Mouse (Mus musculus) embryonic facial prominence, embryonic 14.5 days (tissue): ENCODE results near the gene Hist1h3d. TPM values are rescaled to one million over a fixed set of nuclear protein-coding genes. Genes with fewer than 3 reads are reported as not detected.
"Not testable (repeated sequence)": the region's sequence is repeated elsewhere in the genome, so short reads cannot be mapped to it uniquely, and the experiment has no call there.

Experiments used
- ATAC-seq: fragments of 200-750 bp; cut with Nextera tagmentation; 2 replicates; pipeline ENCODE4 v1.8.0; 2017; ENCODE audit warnings: low read depth, moderate number of reproducible peaks, moderate TSS enrichment
- DNase-seq: peaks from one replicate; pipeline ENCODE4 v3.0.0-alpha.2; 2015; ENCODE audit warnings: low spot score
- H3K27ac ChIP-seq: fragments of 300-500 bp; sonication (generic); replicated peaks from 2 replicates; pipeline ENCODE4 v1.5.1; 2014; ENCODE audit warnings: low read depth, mild to moderate bottlenecking, low read length, moderate library complexity
- H3K27me3 ChIP-seq: fragments of 300-500 bp; sonication (generic); replicated peaks from 2 replicates; pipeline ENCODE4 v1.6.1; 2014; ENCODE audit warnings: low read length; ENCODE audit not compliant: control insufficient read depth, insufficient read depth
- H3K36me3 ChIP-seq: fragments of 300-500 bp; sonication (generic); 2 replicates; pipeline ENCODE4 v1.6.1; 2014; ENCODE audit warnings: low read length, mixed read lengths; ENCODE audit not compliant: control insufficient read depth, insufficient read depth
- H3K4me1 ChIP-seq: fragments of 300-500 bp; sonication (generic); 2 replicates; pipeline ENCODE4 v1.6.1; 2014; ENCODE audit warnings: antibody characterized with exemption, low read length; ENCODE audit not compliant: control insufficient read depth, insufficient read depth
- H3K4me2 ChIP-seq: fragments of 300-500 bp; sonication (generic); 2 replicates; pipeline ENCODE4 v1.6.1; 2014; ENCODE audit warnings: low read depth, mild to moderate bottlenecking, low read length, moderate library complexity, mixed read lengths
- H3K4me3 ChIP-seq: fragments of 300-500 bp; sonication (generic); 2 replicates; pipeline ENCODE4 v1.5.1; 2014; ENCODE audit warnings: low read depth, mild to moderate bottlenecking, low read length
- H3K9ac ChIP-seq: fragments of 300-500 bp; sonication (generic); 2 replicates; pipeline ENCODE4 v1.6.1; 2014; ENCODE audit warnings: low read depth, mild to moderate bottlenecking, low read length, moderate library complexity, mixed read lengths
- H3K9me3 ChIP-seq: fragments of 300-500 bp; sonication (generic); 2 replicates; pipeline ENCODE4 v1.6.1; 2016; ENCODE audit warnings: low read length; ENCODE audit not compliant: control insufficient read depth
- WGBS: fragments of 180-500 bp; shearing (Covaris S2); extraction: QIAGEN DNeasy Blood & Tissue Kit; methylation state at CpG from one replicate; pipeline ENCODE4 v1.1.7; 2014; 5-methylcytosine and 5-hydroxymethylcytosine counted together
- microRNA-seq: library from miRNA; unstranded; fragments of <30 nt; microRNA quantifications from one replicate; pipeline ENCODE4, GENCODE M21; 2016; ENCODE audit warnings: borderline number of aligned reads
- polyA plus RNA-seq: library from polyadenylated mRNA; unstranded; fragments of >200 nt; fragmentation: Nextera tagmentation; extraction: Ambion mirVana; gene quantifications from 2 replicates; pipeline ENCODE4 v1.2.1, GENCODE M21; 2014

The Hist1h3d gene
- polyA plus RNA-seq, 1 experiment from 2014 or later = 5.2 TPM

DNA sequence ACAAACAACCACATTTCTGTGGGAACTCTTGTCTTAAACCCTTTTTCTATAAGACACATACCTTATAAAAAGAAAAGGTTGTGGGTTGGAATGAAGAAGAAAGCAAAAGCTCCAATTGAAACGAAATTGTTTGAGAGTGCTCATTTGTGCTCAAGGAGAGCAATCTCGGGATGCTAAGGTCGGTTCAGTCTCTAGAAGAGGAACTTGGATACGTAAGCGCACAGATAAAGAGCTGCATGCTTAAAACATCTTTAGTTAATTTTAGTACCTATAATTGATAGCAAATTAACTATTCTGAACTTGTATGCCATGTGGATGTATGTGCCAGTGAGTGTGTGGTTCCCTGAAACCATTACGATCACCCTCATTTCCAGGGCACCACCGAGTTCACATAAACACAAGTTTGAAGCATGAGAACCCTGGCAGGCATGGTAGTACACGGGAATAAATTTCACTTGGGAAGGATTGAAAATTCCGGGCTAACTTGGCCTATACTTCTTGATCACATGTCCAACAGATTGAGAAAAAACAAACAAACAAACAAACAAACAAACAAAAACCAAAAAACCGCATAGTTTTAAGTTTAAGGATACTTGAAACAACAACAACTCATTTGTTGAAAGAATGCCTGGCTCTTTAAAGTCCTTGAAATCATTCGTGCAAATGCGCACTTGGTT lies 44.6 kb downstream of the Hist1h3d start:
- peak overlapping the region; percentile 96 for H3K27ac ChIP-seq

DNA sequence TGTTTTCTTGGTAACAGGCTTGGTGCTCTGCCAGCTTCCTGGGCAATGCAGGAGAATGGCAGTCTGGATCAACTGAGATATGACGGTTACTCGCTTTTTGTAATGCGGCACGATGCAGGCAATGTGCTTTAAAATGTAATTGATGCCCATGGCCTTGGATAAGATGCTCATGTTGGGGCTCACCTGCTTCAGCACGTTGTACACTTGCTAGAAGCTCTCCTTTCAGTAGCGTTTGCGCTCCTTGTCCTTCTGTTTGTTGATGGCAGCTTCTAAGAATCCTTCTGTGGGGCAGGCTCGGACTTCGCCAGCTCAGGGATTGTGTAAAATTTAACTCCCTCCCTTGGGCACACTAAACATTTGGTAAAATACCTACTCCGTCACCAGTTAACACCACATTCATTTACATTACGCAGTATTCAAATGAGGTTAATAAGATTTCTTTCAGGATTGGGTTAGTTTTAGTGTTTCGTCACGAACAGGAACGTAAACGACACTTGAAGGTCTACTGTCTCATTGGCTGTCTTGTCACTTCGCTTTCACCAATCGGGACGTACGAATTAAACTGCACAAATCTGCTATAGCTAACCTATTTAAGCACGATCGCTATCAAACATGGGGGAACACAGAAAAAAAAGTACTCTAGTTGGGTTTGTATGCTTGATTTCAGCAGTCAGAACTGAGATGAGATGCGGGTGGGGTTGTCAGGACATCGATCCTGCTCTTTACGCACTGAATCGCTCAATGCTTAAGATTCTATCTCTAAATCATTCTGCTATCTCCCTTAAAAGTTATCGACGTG lies 45.4 kb downstream of the Hist1h3d start, which contains the start of gene Hist1h2be:
TSS of gene Hist1h2be (minus strand) at position 392 of the 799 bp plus-strand sequence.
- under 1% methylated on average over 27 of the region's 27 CpGs for WGBS
- H3K9ac ChIP-seq = peak within 1 kb of the TSS; percentile 92
- no peaks in the 10 kb centered on the region for H3K36me3 ChIP-seq
- H3K4me1 ChIP-seq = peaks cover 3% of the 10 kb centered on the region; the same call in 1 of the 2 replicates
- ATAC-seq (peak; percentile 85), DNase-seq (peak; percentile 99)
- H3K9me3 ChIP-seq = no peaks in the 10 kb centered on the region
- H3K4me3 ChIP-seq = peak within 1 kb of the TSS; percentile 69
- H3K4me2 ChIP-seq = peak within 1 kb of the TSS; percentile 94
- no peaks in the 10 kb centered on the region for H3K27me3 ChIP-seq
- H3K27ac ChIP-seq = peak within 1 kb of the TSS; percentile 96

More for the DNA sequence above, 44.6 kb downstream of the Hist1h3d start:
- peak overlapping the region; percentile 92 for H3K9ac ChIP-seq
- DNase-seq = no peak
- no peaks in the 10 kb centered on the region for H3K36me3 ChIP-seq
- no peaks in the 10 kb centered on the region for H3K27me3 ChIP-seq
- peaks cover 3% of the 10 kb centered on the region; the same call in 1 of the 2 replicates for H3K4me1 ChIP-seq
- H3K4me3 ChIP-seq = peak overlapping the region; percentile 69
- H3K4me2 ChIP-seq = peak overlapping the region; percentile 94
- ATAC-seq = no peak
- 47% methylated on average over 12 of the region's 12 CpGs for WGBS
- no peaks in the 10 kb centered on the region for H3K9me3 ChIP-seq

DNA sequence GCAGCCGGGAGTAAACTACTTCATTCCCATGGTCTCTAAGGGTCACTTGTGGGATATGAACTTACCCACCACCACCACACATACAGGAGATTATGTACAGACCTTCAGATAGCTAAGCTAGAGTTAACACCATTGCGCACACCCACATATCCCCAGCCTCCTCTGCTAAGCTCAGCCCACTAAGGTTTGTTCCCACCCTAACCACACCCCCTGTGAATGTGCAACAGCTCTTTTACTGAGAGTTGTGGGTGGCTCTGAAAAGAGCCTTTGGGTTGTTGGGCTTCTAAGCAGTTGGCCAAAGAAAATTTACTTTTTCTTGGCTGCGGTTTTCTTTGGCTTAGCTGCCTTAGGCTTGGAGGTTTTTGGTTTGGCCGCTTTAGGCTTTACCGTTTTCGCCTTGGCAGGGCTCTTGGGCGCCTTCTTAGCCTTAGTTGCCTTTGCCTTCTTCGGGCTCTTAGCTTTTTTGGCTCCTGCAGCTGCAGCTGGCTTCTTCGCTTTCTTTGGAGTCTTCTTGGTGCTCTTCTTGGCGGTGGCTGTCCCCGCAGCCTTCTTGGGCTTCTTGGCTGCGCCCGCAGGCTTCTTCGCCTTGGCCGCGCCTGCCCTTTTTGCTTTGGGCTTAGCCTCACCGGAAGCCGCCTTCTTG lies 46.1 kb downstream of the Hist1h3d start:
- no peaks in the 10 kb centered on the region for H3K9me3 ChIP-seq
- peak; percentile 88 for ATAC-seq
- H3K27me3 ChIP-seq = no peaks in the 10 kb centered on the region
- peak overlapping the region; percentile 69 for H3K4me3 ChIP-seq
- peak; percentile 94 for DNase-seq
- peak overlapping the region; percentile 92 for H3K9ac ChIP-seq
- peaks cover 3% of the 10 kb centered on the region; the same call in 1 of the 2 replicates for H3K4me1 ChIP-seq
- H3K4me2 ChIP-seq = peak overlapping the region; percentile 94
- peak overlapping the region; percentile 96 for H3K27ac ChIP-seq
- no peaks in the 10 kb centered on the region for H3K36me3 ChIP-seq
- WGBS = 1% methylated on average over 18 of the region's 18 CpGs

DNA sequence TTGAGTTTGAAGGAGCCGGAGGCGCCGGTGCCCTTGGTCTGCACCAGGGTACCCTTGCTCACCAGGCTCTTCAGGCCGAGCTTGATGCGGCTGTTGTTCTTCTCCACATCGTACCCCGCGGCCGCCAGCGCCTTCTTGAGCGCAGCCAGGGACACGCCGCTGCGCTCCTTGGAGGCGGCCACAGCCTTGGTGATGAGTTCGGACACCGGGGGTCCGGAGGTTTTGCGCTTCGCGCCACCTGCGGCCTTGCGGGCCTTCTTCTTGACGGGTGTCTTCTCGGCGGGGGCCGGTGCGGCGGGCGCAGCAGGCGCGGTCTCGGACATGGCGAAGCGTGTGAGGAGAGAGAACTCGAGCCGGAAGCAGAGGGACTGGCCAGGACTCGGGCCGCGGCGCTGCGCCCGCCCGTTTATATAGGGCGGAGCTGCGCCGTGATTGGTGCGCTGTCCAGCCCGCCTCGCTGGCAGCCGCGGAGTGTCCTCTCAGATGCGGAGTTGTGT lies 46.7 kb downstream of the Hist1h3d start, which contains the start of gene Hist1h1e:
TSS of gene Hist1h1e (minus strand) at position 384 of the 497 bp plus-strand sequence.
- peak within 1 kb of the TSS; percentile 94 for H3K4me2 ChIP-seq

DNA sequence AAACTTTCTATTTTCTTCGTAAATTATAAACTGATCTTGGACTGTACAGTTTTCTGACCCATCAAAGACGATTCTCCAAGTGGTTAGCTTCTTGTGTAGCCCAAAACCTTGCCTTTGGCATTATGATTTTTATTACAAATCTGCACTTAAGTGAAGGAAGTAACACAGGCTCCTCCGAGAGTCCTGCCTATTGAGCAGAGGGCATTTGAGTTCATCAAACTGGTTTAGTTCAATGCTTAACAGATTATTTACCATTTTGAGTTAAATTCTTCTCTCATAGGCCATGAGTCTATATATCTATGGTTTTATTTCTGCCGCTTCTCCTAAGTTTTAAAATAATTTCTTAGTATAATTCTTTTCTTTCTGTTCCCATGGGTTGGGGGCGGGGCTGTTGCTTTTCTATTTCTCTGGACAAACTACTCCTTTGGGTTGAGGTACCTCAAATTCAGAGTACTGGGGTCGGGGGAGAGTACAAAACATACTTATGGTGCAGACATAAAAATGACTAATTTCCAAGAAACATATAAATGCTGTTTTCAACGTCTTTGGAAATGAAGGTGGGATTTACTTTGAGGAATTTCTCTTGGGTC lies 47.4 kb downstream of the Hist1h3d start:
- WGBS = 28% methylated on average over 7 of the region's 7 CpGs
- no peaks in the 10 kb centered on the region for H3K9me3 ChIP-seq
- no peaks in the 10 kb centered on the region for H3K27me3 ChIP-seq
- peak overlapping the region; percentile 96 for H3K27ac ChIP-seq
- H3K36me3 ChIP-seq = no peaks in the 10 kb centered on the region
- H3K9ac ChIP-seq = peak overlapping the region; percentile 92
- peaks cover 3% of the 10 kb centered on the region; the same call in 1 of the 2 replicates for H3K4me1 ChIP-seq
- DNase-seq = peak; percentile 23
- no peak for ATAC-seq
- H3K4me2 ChIP-seq = peak overlapping the region; percentile 94
- peak overlapping the region; percentile 69 for H3K4me3 ChIP-seq

More for the DNA sequence above, 46.7 kb downstream of the Hist1h3d start, which contains the start of gene Hist1h1e:
- H3K4me1 ChIP-seq, H3K36me3 ChIP-seq, H3K27me3 ChIP-seq, H3K9me3 ChIP-seq: not testable (repeated sequence)
- WGBS = 0% methylated on average over 39 of the region's 53 CpGs
- peak; percentile 94 for DNase-seq
- H3K27ac ChIP-seq = peak within 1 kb of the TSS; percentile 96
- peak within 1 kb of the TSS; percentile 92 for H3K9ac ChIP-seq
- peak; percentile 92 for ATAC-seq
- peak within 1 kb of the TSS; percentile 69 for H3K4me3 ChIP-seq

Small RNA genes lying within 50 kb of the gene (microRNA-seq; reads per million reads assigned to microRNA genes)
- gene Gm44297 (not detected), gene Gm44359 (not detected), gene Gm44394 (not detected)

Other genes starting within 250 kb of the Hist1h3d start
- 40.2 and 44.9 TPM in 2 replicates for gene Zfp322a, start 206.6 kb upstream of the Hist1h3d start, polyA plus RNA-seq
- gene Abt1, start 151.9 kb upstream of the Hist1h3d start, polyA plus RNA-seq = 10.3 and 11.6 TPM in 2 replicates
- gene Btn1a1, start 109.9 kb upstream of the Hist1h3d start, polyA plus RNA-seq = 0.18 TPM in 1 of 2 replicates, not detected in the other
- gene Btn2a2, start 86.9 kb upstream of the Hist1h3d start, polyA plus RNA-seq = 0.40 and 0.51 TPM in 2 replicates
- gene Hist1h4h, start 44.7 kb upstream of the Hist1h3d start, polyA plus RNA-seq = 5.1 and 5.6 TPM in 2 replicates
- gene Hist1h2af, start 41.9 kb upstream of the Hist1h3d start, polyA plus RNA-seq = 5.2 and 7.0 TPM in 2 replicates
- 3.7 and 4.1 TPM in 2 replicates for gene Hist1h3g, start 40.3 kb upstream of the Hist1h3d start, polyA plus RNA-seq
- 0.76 and 0.77 TPM in 2 replicates for gene Hist1h2bh, start 32.4 kb upstream of the Hist1h3d start, polyA plus RNA-seq
- gene Hist1h3f, start 31.7 kb upstream of the Hist1h3d start, polyA plus RNA-seq = 0.71 and 1.0 TPM in 2 replicates
- 0.84 and 0.88 TPM in 2 replicates for gene Hist1h4f, start 24.1 kb upstream of the Hist1h3d start, polyA plus RNA-seq
- gene Hist1h1d, start 22.5 kb upstream of the Hist1h3d start, polyA plus RNA-seq = 0.60 TPM in 2 replicates
- gene Hist1h3e, start 13.4 kb upstream of the Hist1h3d start, polyA plus RNA-seq = 4.4 and 6.1 TPM in 2 replicates
- 93.4 and 108 TPM in 2 replicates for gene Hist1h2ae, start 4.5 kb upstream of the Hist1h3d start, polyA plus RNA-seq
- gene Hist1h2bg, start 4.4 kb upstream of the Hist1h3d start, polyA plus RNA-seq = 5.1 and 5.3 TPM in 2 replicates
- gene Hist1h2bf, start 1.6 kb upstream of the Hist1h3d start, polyA plus RNA-seq = 3.6 and 4.1 TPM in 2 replicates
- gene Hist1h2ad, start 1.4 kb upstream of the Hist1h3d start, polyA plus RNA-seq = 1.6 and 2.8 TPM in 2 replicates
- gene Hist1h4d, start 5.8 kb downstream of the Hist1h3d start, polyA plus RNA-seq = 74.5 and 84.0 TPM in 2 replicates
- 1.5 and 2.2 TPM in 2 replicates for gene Hist1h2be, start 45.4 kb downstream of the Hist1h3d start, polyA plus RNA-seq
- gene Hist1h1e, start 46.8 kb downstream of the Hist1h3d start, polyA plus RNA-seq = 12.8 and 15.7 TPM in 2 replicates
- gene Hist1h2ac, start 108.2 kb downstream of the Hist1h3d start, polyA plus RNA-seq = 1.2 and 1.3 TPM in 2 replicates
- gene Hist1h2bc, start 108.4 kb downstream of the Hist1h3d start, polyA plus RNA-seq = 52.7 and 78.2 TPM in 2 replicates
- 0.19 and 0.31 TPM in 2 replicates for gene Hist1h1t, start 120.1 kb downstream of the Hist1h3d start, polyA plus RNA-seq
- 5.7 and 5.8 TPM in 2 replicates for gene Hist1h4c, start 122.7 kb downstream of the Hist1h3d start, polyA plus RNA-seq
- 9.6 and 10.3 TPM in 2 replicates for gene Hfe, start 135.1 kb downstream of the Hist1h3d start, polyA plus RNA-seq
- 36.1 and 37.8 TPM in 2 replicates for gene Hist1h1c, start 163.0 kb downstream of the Hist1h3d start, polyA plus RNA-seq
- 5.1 and 7.5 TPM in 2 replicates for gene Hist1h3c, start 169.8 kb downstream of the Hist1h3d start, polyA plus RNA-seq
- 1.2 and 2.1 TPM in 2 replicates for gene Hist1h2bb, start 171.0 kb downstream of the Hist1h3d start, polyA plus RNA-seq
- 30.2 and 32.6 TPM in 2 replicates for gene Hist1h2ab, start 175.4 kb downstream of the Hist1h3d start, polyA plus RNA-seq
- 6.6 and 11.5 TPM in 2 replicates for gene Hist1h3b, start 176.5 kb downstream of the Hist1h3d start, polyA plus RNA-seq
- gene Hist1h4b, start 181.2 kb downstream of the Hist1h3d start, polyA plus RNA-seq = 3.5 and 4.7 TPM in 2 replicates
- gene Hist1h4a, start 185.5 kb downstream of the Hist1h3d start, polyA plus RNA-seq = 0.68 and 0.74 TPM in 2 replicates
- 3.7 and 4.9 TPM in 2 replicates for gene Hist1h3a, start 186.6 kb downstream of the Hist1h3d start, polyA plus RNA-seq
- 3.2 and 3.5 TPM in 2 replicates for gene Hist1h1a, start 187.9 kb downstream of the Hist1h3d start, polyA plus RNA-seq
- 0.31 TPM in 1 of 2 replicates, not detected in the other for gene Trim38, start 194.2 kb downstream of the Hist1h3d start, polyA plus RNA-seq
- gene Slc17a2, start 231.2 kb downstream of the Hist1h3d start, polyA plus RNA-seq = not detected in 2 replicates